Mouse (Mus musculus) heart, postnatal 0 days (tissue): ENCODE measurements at regions not wholly inside any gene's neighbourhood (a gene's known extent, or its start where the extent isn't known, plus 50 kb on each side); places are given as distances from the start of the nearest gene placed in this dataset.

ENCODE experiments used
- CTCF ChIP-seq: IDR thresholded peaks from 2 replicates; pipeline ENCODE4 v1.5.1; 2016; ENCODE audit warnings: antibody characterized with exemption, control low read depth, low read depth
- EP300 ChIP-seq: IDR thresholded peaks from 2 replicates; pipeline ENCODE4 v1.6.1; 2016; ENCODE audit warnings: antibody characterized with exemption, low read depth

GRCm38 (mm10) chr1:18389591-18389990, 124.7 kb upstream of the Defb41 start:
- TF ChIP-seq CTCF, result no peak
- no peak for TF ChIP-seq EP300
